Mouse (Mus musculus) heart, embryonic 14.5 days (tissue): ENCODE measurements at regions not wholly inside any gene's neighbourhood (a gene's known extent, or its start where the extent isn't known, plus 50 kb on each side); places are given as distances from the start of the nearest gene placed in this dataset.

Experiments
- ATAC-seq: fragments of 200-750 bp; cut with Nextera tagmentation; 2 replicates; pipeline ENCODE4 v1.8.0; 2017; ENCODE audit warnings: low read depth, moderate TSS enrichment; ENCODE audit not compliant: insufficient number of reproducible peaks, insufficient read depth, low FRiP score
- H3K27ac ChIP-seq, 2 experiments: fragments of 200-500 bp in 1 of 2; fragments of 300-500 bp in 1 of 2; sonication (generic) in 1 of 2; replicated peaks in 1 of 2; 2 replicates each; pipeline ENCODE4 v1.5.1; 2012 to 2014; ENCODE audit warnings: low read depth in 2 of 2, low read length in 2 of 2, control low read depth in 1 of 2, mild to moderate bottlenecking in 1 of 2, mixed read lengths in 1 of 2; ENCODE audit not compliant: control insufficient read depth in 1 of 2, insufficient read depth in 1 of 2
- H3K27me3 ChIP-seq: fragments of 300-500 bp; sonication (generic); 2 replicates; pipeline ENCODE4 v1.6.1; 2014; ENCODE audit warnings: mild to moderate bottlenecking, low read length, control low read depth; ENCODE audit not compliant: control insufficient read depth, insufficient read depth
- H3K36me3 ChIP-seq: fragments of 300-500 bp; sonication (generic); 2 replicates; pipeline ENCODE4 v1.6.1; 2014; ENCODE audit warnings: mild to moderate bottlenecking, control low read depth, low read length, mixed read lengths; ENCODE audit not compliant: control insufficient read depth, insufficient read depth
- H3K4me1 ChIP-seq, 2 experiments: fragments of 200-500 bp in 1 of 2; fragments of 300-500 bp in 1 of 2; sonication (generic) in 1 of 2; 2 replicates each; pipeline ENCODE4 v1.6.1; 2012 to 2014; ENCODE audit warnings: low read length in 2 of 2, control low read depth in 1 of 2, mixed read lengths in 1 of 2; ENCODE audit not compliant: control insufficient read depth in 2 of 2, insufficient read depth in 2 of 2
- H3K4me2 ChIP-seq: fragments of 300-500 bp; sonication (generic); 2 replicates; pipeline ENCODE4 v1.6.1; 2014; ENCODE audit warnings: mild to moderate bottlenecking, low read length
- H3K4me3 ChIP-seq, 2 experiments: fragments of 200-500 bp in 1 of 2; fragments of 300-500 bp in 1 of 2; sonication (generic) in 1 of 2; 2 replicates each; pipeline ENCODE4 v1.5.1; 2012 to 2014; ENCODE audit warnings: low read length in 2 of 2, mild to moderate bottlenecking in 2 of 2, control low read depth in 1 of 2, low read depth in 1 of 2, moderate library complexity in 1 of 2; ENCODE audit not compliant: control insufficient read depth in 1 of 2, insufficient read depth in 1 of 2
- H3K9ac ChIP-seq: fragments of 300-500 bp; sonication (generic); 2 replicates; pipeline ENCODE4 v1.6.1; 2014; ENCODE audit warnings: mild to moderate bottlenecking, low read length
- H3K9me3 ChIP-seq: fragments of 300-500 bp; sonication (generic); 2 replicates; pipeline ENCODE4 v1.6.1; 2016; ENCODE audit warnings: low read length, control low read depth; ENCODE audit not compliant: control insufficient read depth
- WGBS: fragments of 180-500 bp; shearing (Covaris S2); extraction: QIAGEN DNeasy Blood & Tissue Kit; methylation state at CpG from one replicate; pipeline ENCODE4 v1.1.7; 2014; 5-methylcytosine and 5-hydroxymethylcytosine counted together

- Histone ChIP-seq H3K27me3 (no peaks in the 10 kb centered on the region), H3K4me1 (peaks cover 8 to 15% of the 10 kb centered on the region in 2 experiments), H3K9me3 (no peaks in the 10 kb centered on the region), H3K9ac (no peak overlapping the region), H3K27ac (no peak overlapping the region), H3K4me2 (no peak overlapping the region), H3K36me3 (no peaks in the 10 kb centered on the region), H3K4me3 (no peak overlapping the region)
- WGBS = 70% methylated on average over 15 of the region's 15 CpGs
- no peak for ATAC-seq
Measured at GRCm38 (mm10) chr5:75720091-75720940, 145.6 kb downstream of the Kit start.

GRCm38 (mm10) chr5:75718511-75719225, 144.0 kb downstream of the Kit start:
- Histone ChIP-seq H3K9ac (no peak overlapping the region), H3K4me1 (peaks cover 8 to 15% of the 10 kb centered on the region in 2 experiments), H3K27me3 (no peaks in the 10 kb centered on the region), H3K9me3 (no peaks in the 10 kb centered on the region), H3K4me2 (no peak overlapping the region), H3K4me3 (no peak overlapping the region), H3K27ac (no peak overlapping the region), H3K36me3 (no peaks in the 10 kb centered on the region)
- no peak for ATAC-seq
- 68% methylated on average over 12 of the region's 12 CpGs for WGBS
